Mouse (Mus musculus): ENCODE results near the gene Mtln. TPM values are rescaled to one million over a fixed set of nuclear protein-coding genes. Genes with fewer than 3 reads are reported as not detected.

Gene Mtln
- polyA plus RNA-seq, 1 experiment from 2014 or later = 41.8 TPM

GRCm38 (mm10) chr2:127748316-127748715, 44.0 kb downstream of the Mtln start:
- 61% methylated on average over 7 of the region's 7 CpGs for WGBS
- ATAC-seq (ENCODE audit: insufficient number of reproducible peaks, low FRiP score, low TSS enrichment, low read depth) = no peak

GRCm38 (mm10) chr2:127742637-127743036, 49.7 kb downstream of the Mtln start:
- Histone ChIP-seq H3K4me3 (no peak overlapping the region), H3K27ac (peak overlapping the region; percentile 33), H3K4me2 (no peak overlapping the region), H3K9ac (no peak overlapping the region), H3K27me3 (no peaks in the 10 kb centered on the region), H3K36me3 (peaks cover 12% of the 10 kb centered on the region; the same call in 1 of the 2 replicates), H3K9me3 (no peaks in the 10 kb centered on the region), H3K4me1 (0 out of 2 replicates have a peak, but pooled peaks cover 2% of the 10 kb centered on the region)
- no peak for ATAC-seq (ENCODE audit: insufficient number of reproducible peaks, low FRiP score, low TSS enrichment, low read depth)
- WGBS = 78% methylated on average over 3 of the region's 3 CpGs

More at GRCm38 (mm10) chr2:127748316-127748715, 44.0 kb downstream of the Mtln start:
- no peaks in the 10 kb centered on the region for H3K4me1 ChIP-seq
- no peak overlapping the region for H3K4me2 ChIP-seq
- peaks cover 3% of the 10 kb centered on the region; the same call in 1 of the 2 replicates for H3K36me3 ChIP-seq
- no peak overlapping the region for H3K9ac ChIP-seq
- H3K9me3 ChIP-seq = no peaks in the 10 kb centered on the region
- no peak overlapping the region for H3K4me3 ChIP-seq
- H3K27me3 ChIP-seq = no peaks in the 10 kb centered on the region
- no peak overlapping the region for H3K27ac ChIP-seq

Other genes starting within 250 kb of the Mtln start
- 4.7 and 5.8 TPM in 2 replicates for gene Zfp661, start 205.4 kb downstream of the Mtln start, polyA plus RNA-seq (2015; fragmentation: Nextera tagmentation; extraction: Ambion mirVana)
- gene Mrps5, start 205.3 kb downstream of the Mtln start, polyA plus RNA-seq (2015; fragmentation: Nextera tagmentation; extraction: Ambion mirVana) = 116 and 123 TPM in 2 replicates
- gene Mal, start 135.8 kb downstream of the Mtln start, polyA plus RNA-seq (2015; fragmentation: Nextera tagmentation; extraction: Ambion mirVana) = 89.4 and 117 TPM in 2 replicates
- 56.6 and 57.1 TPM in 2 replicates for gene Mall, start 62.6 kb downstream of the Mtln start, polyA plus RNA-seq (2015; fragmentation: Nextera tagmentation; extraction: Ambion mirVana)
- 24.5 and 27.4 TPM in 2 replicates for gene Nphp1, start 3.6 kb downstream of the Mtln start, polyA plus RNA-seq (2015; fragmentation: Nextera tagmentation; extraction: Ambion mirVana)
- gene Bub1, start 39.4 kb upstream of the Mtln start, polyA plus RNA-seq (2015; fragmentation: Nextera tagmentation; extraction: Ambion mirVana) = 34.7 and 36.8 TPM in 2 replicates
- 0.09 TPM in 1 of 2 replicates, not detected in the other for gene Acoxl, start 46.4 kb upstream of the Mtln start, polyA plus RNA-seq (2015; fragmentation: Nextera tagmentation; extraction: Ambion mirVana)